Mouse (Mus musculus) heart, postnatal 10 days (tissue): ENCODE data around the gene 1700034J05Rik. TPM values are rescaled to one million over a fixed set of nuclear protein-coding genes. Genes with fewer than 3 reads are reported as not detected.

Experiments used
- total RNA-seq, 2 experiments: library from RNA; stranded (reverse); gene quantifications; 2 replicates each; pipeline ENCODE4 v1.2.3; 2021

The 1700034J05Rik gene
- total RNA-seq, 2 experiments from 2014 or later, result not detected

Other genes starting within 250 kb of the 1700034J05Rik start
- 10 to 100 TPM; 18.7 to 19.1 TPM for gene Stk38l, start 229.4 kb downstream of the 1700034J05Rik start, total RNA-seq
- 1 to 10 TPM; 1.4 to 1.5 TPM for gene Arntl2, start 158.4 kb downstream of the 1700034J05Rik start, total RNA-seq
- gene Smco2, start 104.3 kb downstream of the 1700034J05Rik start, total RNA-seq, result under 1 TPM; 0.40 to 0.62 TPM
- 100 to 1,000 TPM in 1 of 2 experiments, 10 to 100 TPM in 1; 78.5 to 106 TPM for gene Ppfibp1, start 65.9 kb downstream of the 1700034J05Rik start, total RNA-seq
- gene Rep15, start 78.2 kb upstream of the 1700034J05Rik start, total RNA-seq, result 1 to 10 TPM; 1.1 to 1.3 TPM
- gene Mrps35, start 88.3 kb upstream of the 1700034J05Rik start, total RNA-seq, result 100 to 1,000 TPM; 145 to 150 TPM
- not detected for gene Mansc4, start 132.6 kb upstream of the 1700034J05Rik start, total RNA-seq
- 1 to 10 TPM; 8.5 to 9.5 TPM for gene Klhl42, start 137.0 kb upstream of the 1700034J05Rik start, total RNA-seq